Mouse (Mus musculus) forebrain, postnatal 0 days (tissue): ENCODE measurements around the gene Srpk3. TPM values are rescaled to one million over a fixed set of nuclear protein-coding genes. Genes with fewer than 3 reads are reported as not detected.

Experiments used
- ATAC-seq: fragments of 200-750 bp; cut with Nextera tagmentation; 2 replicates; pipeline ENCODE4 v1.8.0; 2017; ENCODE audit warnings: mild to moderate bottlenecking, moderate library complexity
- DNase-seq: peaks from one replicate; pipeline ENCODE4 v3.0.0-alpha.2; 2015
- H3K27ac ChIP-seq: fragments of 300-500 bp; sonication (generic); 2 replicates; pipeline ENCODE4 v1.5.1; 2014; ENCODE audit warnings: low read depth, mild to moderate bottlenecking, antibody characterized with exemption, low read length, moderate library complexity, mixed read lengths
- H3K27me3 ChIP-seq: fragments of 300-500 bp; sonication (generic); 2 replicates; pipeline ENCODE4 v1.6.1; 2014; ENCODE audit warnings: mild to moderate bottlenecking, low read length, mixed read lengths; ENCODE audit not compliant: insufficient read depth
- H3K36me3 ChIP-seq: fragments of 300-500 bp; sonication (generic); 2 replicates; pipeline ENCODE4 v1.6.1; 2014; ENCODE audit warnings: mild to moderate bottlenecking, moderate library complexity; ENCODE audit not compliant: insufficient read depth
- H3K4me1 ChIP-seq: fragments of 300-500 bp; sonication (generic); 2 replicates; pipeline ENCODE4 v1.6.1; 2014; ENCODE audit warnings: antibody characterized with exemption; ENCODE audit not compliant: insufficient read depth
- H3K4me2 ChIP-seq: fragments of 300-500 bp; sonication (generic); 2 replicates; pipeline ENCODE4 v1.6.1; 2014; ENCODE audit warnings: low read depth, mild to moderate bottlenecking, moderate library complexity
- H3K4me3 ChIP-seq: fragments of 300-500 bp; sonication (generic); 2 replicates; pipeline ENCODE4 v1.5.1; 2014; ENCODE audit warnings: low read depth, low read length, mixed read lengths
- H3K9ac ChIP-seq: fragments of 300-500 bp; sonication (generic); 2 replicates; pipeline ENCODE4 v1.6.1; 2014; ENCODE audit warnings: mild to moderate bottlenecking
- H3K9me3 ChIP-seq: fragments of 300-500 bp; sonication (generic); 2 replicates; pipeline ENCODE4 v1.6.1; 2016; ENCODE audit warnings: low read length
- CTCF ChIP-seq: sonication (generic); IDR thresholded peaks from 2 replicates; pipeline ENCODE4 v1.5.1; 2016; ENCODE audit warnings: antibody characterized with exemption, control low read depth, low read depth
- WGBS: fragments of 180-500 bp; shearing (Covaris S2); extraction: QIAGEN DNeasy Blood & Tissue Kit; methylation state at CpG from one replicate; pipeline ENCODE4 v1.1.7; 2014; 5-methylcytosine and 5-hydroxymethylcytosine counted together
- polyA plus RNA-seq: library from polyadenylated mRNA; unstranded; fragments of >200 nt; fragmentation: Nextera tagmentation; extraction: Ambion mirVana; gene quantifications from 2 replicates; pipeline ENCODE4 v1.2.1, GENCODE M21; 2015
- total RNA-seq: library from RNA; depleted of rRNA; stranded (reverse); fragments of >200 nt; gene quantifications from 2 replicates; pipeline ENCODE4 v1.2.3, GENCODE M21; 2014; rRNA removed

The Srpk3 gene
- total and polyA plus RNA-seq, 2 experiments from 2014 or later, result 0.14 to 0.99 TPM

DNA sequence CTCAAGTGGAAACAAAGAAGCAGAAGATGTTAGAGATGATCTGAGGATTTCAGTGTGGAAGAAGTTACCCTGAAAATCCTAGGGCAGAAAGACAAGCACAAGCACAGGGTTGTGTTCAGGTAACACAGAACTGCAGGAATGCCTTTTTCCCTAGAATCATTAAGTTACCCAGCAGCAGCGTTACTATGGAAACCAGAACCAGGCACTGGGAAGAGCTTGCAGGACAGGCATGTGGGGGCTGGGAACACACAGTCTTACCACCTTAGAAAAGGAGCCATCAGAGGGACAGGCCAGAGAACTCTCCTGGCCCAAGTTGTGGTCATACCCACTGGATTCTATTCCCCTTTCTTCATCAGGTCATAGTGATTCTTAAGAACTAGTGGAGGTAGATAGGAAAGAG is 31.6 kb downstream of the Srpk3 start:
- Histone ChIP-seq H3K9ac (no peak overlapping the region), H3K9me3 (no peaks in the 10 kb centered on the region), H3K4me1 (no peaks in the 10 kb centered on the region), H3K27me3 (no peaks in the 10 kb centered on the region), H3K27ac (no peak overlapping the region), H3K36me3 (no peaks in the 10 kb centered on the region), H3K4me3 (no peak overlapping the region), H3K4me2 (no peak overlapping the region)
- WGBS, result 52% methylated on average over 1 of the region's 1 CpGs
- ATAC-seq (peak; percentile 62; the same call in 1 of the 2 replicates), DNase-seq (no peak)
- no peak for TF ChIP-seq CTCF

DNA sequence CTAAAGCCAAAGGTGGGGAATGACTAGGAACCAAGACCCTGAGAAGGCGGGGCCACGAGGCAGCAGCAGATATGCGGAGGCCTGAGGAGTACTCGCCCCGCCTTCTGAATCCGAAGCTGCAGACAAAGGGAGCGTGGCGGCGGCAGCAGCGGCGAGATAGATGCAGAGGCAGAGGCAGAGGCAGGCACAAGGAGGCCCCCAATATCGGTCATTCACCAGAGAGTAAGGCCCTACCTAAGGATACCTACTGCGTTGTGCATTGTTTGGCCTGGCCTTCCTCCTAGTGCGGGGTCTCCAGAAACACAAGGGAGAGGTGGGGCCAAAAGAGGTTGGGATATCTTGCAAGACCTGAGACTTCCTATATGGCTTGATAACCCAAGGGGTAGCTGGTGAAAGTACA is 40.9 kb downstream of the Srpk3 start:
- Histone ChIP-seq H3K9me3 (no peaks in the 10 kb centered on the region), H3K27me3 (no peaks in the 10 kb centered on the region), H3K27ac (peak overlapping the region; percentile 76), H3K4me2 (peak overlapping the region; percentile 40), H3K4me3 (peak overlapping the region; percentile 17), H3K36me3 (no peaks in the 10 kb centered on the region), H3K4me1 (no peaks in the 10 kb centered on the region), H3K9ac (peak overlapping the region; percentile 60)
- DNase-seq (peak; percentile 58), ATAC-seq (peak; percentile 93)
- WGBS, result 21% methylated on average over 14 of the region's 14 CpGs
- no peak for TF ChIP-seq CTCF

- Histone ChIP-seq H3K9me3 (no peaks in the 10 kb centered on the region), H3K4me2 (no peak overlapping the region), H3K27me3 (no peaks in the 10 kb centered on the region), H3K36me3 (no peaks in the 10 kb centered on the region), H3K4me1 (no peaks in the 10 kb centered on the region), H3K27ac (no peak overlapping the region), H3K4me3 (no peak overlapping the region), H3K9ac (no peak overlapping the region)
- ATAC-seq, result no peak
- no peak for TF ChIP-seq CTCF
- no peak for DNase-seq
- 59% methylated on average over 3 of the region's 3 CpGs for WGBS
These were observed 42.5 kb downstream of the Srpk3 start for GRCm38 (mm10) chrX:73816596-73817314.

DNA sequence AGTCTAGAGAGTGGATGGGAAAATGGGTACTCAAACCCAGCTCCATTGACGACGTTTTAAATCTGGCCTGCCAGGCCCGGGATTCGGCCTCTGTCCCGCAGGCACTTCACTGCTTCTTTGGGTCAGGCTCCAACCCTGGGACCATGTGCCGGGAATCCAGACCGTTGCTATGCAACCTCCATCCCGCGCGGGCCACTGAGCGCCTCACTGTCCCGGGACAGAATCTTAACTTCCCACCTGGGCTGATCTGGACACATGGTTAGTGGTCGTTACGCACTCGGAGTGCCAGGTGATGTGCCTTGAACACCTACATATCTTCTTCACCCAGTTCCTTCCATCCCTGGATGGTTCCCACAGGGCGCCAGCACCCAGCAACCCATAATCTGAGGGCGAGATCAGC is 49.5 kb downstream of the Srpk3 start:
- 35% methylated on average over 17 of the region's 17 CpGs for WGBS
- H3K9ac ChIP-seq, result peak overlapping the region; percentile 81
- H3K27me3 ChIP-seq, result no peaks in the 10 kb centered on the region
- H3K36me3 ChIP-seq, result no peaks in the 10 kb centered on the region
- DNase-seq, result no peak
- peak overlapping the region; percentile 55 for H3K4me3 ChIP-seq
- peak; percentile 8 for ATAC-seq
- no peak for TF ChIP-seq CTCF
- peak overlapping the region; percentile 91 for H3K27ac ChIP-seq
- H3K4me2 ChIP-seq, result peak overlapping the region; percentile 53
- no peaks in the 10 kb centered on the region for H3K9me3 ChIP-seq
- no peaks in the 10 kb centered on the region for H3K4me1 ChIP-seq

GRCm38 (mm10) chrX:73824185-73825151 is 50.3 kb downstream of the Srpk3 start, which contains the start of gene Pdzd4:
TSS of gene Pdzd4 (minus strand) at chrX:73824969.
- DNase-seq (peak; percentile 89), ATAC-seq (peak; percentile 92)
- Histone ChIP-seq H3K27me3 (no peaks in the 10 kb centered on the region), H3K9ac (peak within 1 kb of the TSS; percentile 81), H3K4me1 (no peaks in the 10 kb centered on the region), H3K36me3 (no peaks in the 10 kb centered on the region), H3K9me3 (no peaks in the 10 kb centered on the region), H3K4me2 (peak within 1 kb of the TSS; percentile 53), H3K4me3 (peak within 1 kb of the TSS; percentile 55), H3K27ac (peak within 1 kb of the TSS; percentile 91)
- 31% methylated on average over 57 of the region's 84 CpGs for WGBS
- TF ChIP-seq CTCF, result no peak

Other genes with a start within 250 kb of the Srpk3 start
- 0.19 and 0.92 TPM in 2 replicates for gene Dusp9, start 135.0 kb upstream of the Srpk3 start, total RNA-seq
- 0.23 and 0.28 TPM in 2 replicates for gene Dusp9, start 135.0 kb upstream of the Srpk3 start, polyA plus RNA-seq
- 104 and 117 TPM in 2 replicates for gene Pnck, start 114.3 kb upstream of the Srpk3 start, total RNA-seq
- gene Pnck, start 114.3 kb upstream of the Srpk3 start, polyA plus RNA-seq, result 136 and 145 TPM in 2 replicates
- 39.5 and 45.4 TPM in 2 replicates for gene Slc6a8, start 101.3 kb upstream of the Srpk3 start, total RNA-seq
- gene Slc6a8, start 101.3 kb upstream of the Srpk3 start, polyA plus RNA-seq, result 3.9 and 5.8 TPM in 2 replicates
- 41.9 and 45.4 TPM in 2 replicates for gene Bcap31, start 58.2 kb upstream of the Srpk3 start, total RNA-seq
- gene Bcap31, start 58.2 kb upstream of the Srpk3 start, polyA plus RNA-seq, result 113 and 121 TPM in 2 replicates
- 11.7 and 13.8 TPM in 2 replicates for gene Abcd1, start 57.8 kb upstream of the Srpk3 start, total RNA-seq
- 6.7 and 7.6 TPM in 2 replicates for gene Abcd1, start 57.8 kb upstream of the Srpk3 start, polyA plus RNA-seq
- 0.62 and 1.6 TPM in 2 replicates for gene Plxnb3, start 17.3 kb upstream of the Srpk3 start, total RNA-seq
- gene Plxnb3, start 17.3 kb upstream of the Srpk3 start, polyA plus RNA-seq, result 0.29 and 0.45 TPM in 2 replicates
- gene Idh3g, start 12.5 kb downstream of the Srpk3 start, total RNA-seq, result 177 and 186 TPM in 2 replicates
- gene Idh3g, start 12.5 kb downstream of the Srpk3 start, polyA plus RNA-seq, result 208 and 213 TPM in 2 replicates
- gene Ssr4, start 12.6 kb downstream of the Srpk3 start, total RNA-seq, result 107 and 169 TPM in 2 replicates
- gene Ssr4, start 12.6 kb downstream of the Srpk3 start, polyA plus RNA-seq, result 167 and 186 TPM in 2 replicates
- gene Pdzd4, start 50.6 kb downstream of the Srpk3 start, total RNA-seq, result 239 and 252 TPM in 2 replicates
- gene Pdzd4, start 50.6 kb downstream of the Srpk3 start, polyA plus RNA-seq, result 3.4 and 4.0 TPM in 2 replicates
- not detected in 2 replicates for gene Avpr2, start 117.7 kb downstream of the Srpk3 start, total RNA-seq
- gene Avpr2, start 117.7 kb downstream of the Srpk3 start, polyA plus RNA-seq, result not detected in 2 replicates
- gene L1cam, start 121.7 kb downstream of the Srpk3 start, total RNA-seq, result 225 and 256 TPM in 2 replicates
- 75.9 and 100 TPM in 2 replicates for gene L1cam, start 121.7 kb downstream of the Srpk3 start, polyA plus RNA-seq
- 2.0 and 4.8 TPM in 2 replicates for gene Arhgap4, start 147.5 kb downstream of the Srpk3 start, total RNA-seq
- 1.1 and 1.6 TPM in 2 replicates for gene Arhgap4, start 147.5 kb downstream of the Srpk3 start, polyA plus RNA-seq
- 68.9 and 71.2 TPM in 2 replicates for gene Naa10, start 147.5 kb downstream of the Srpk3 start, total RNA-seq
- gene Naa10, start 147.5 kb downstream of the Srpk3 start, polyA plus RNA-seq, result 92.1 and 100 TPM in 2 replicates
- 4.9 and 13.1 TPM in 2 replicates for gene Renbp, start 156.4 kb downstream of the Srpk3 start, total RNA-seq
- gene Renbp, start 156.4 kb downstream of the Srpk3 start, polyA plus RNA-seq, result 11.7 and 12.4 TPM in 2 replicates
- 69.7 and 102 TPM in 2 replicates for gene Hcfc1, start 192.0 kb downstream of the Srpk3 start, total RNA-seq
- 23.1 and 30.8 TPM in 2 replicates for gene Hcfc1, start 192.0 kb downstream of the Srpk3 start, polyA plus RNA-seq
- 41.9 and 63.7 TPM in 2 replicates for gene Irak1, start 249.5 kb downstream of the Srpk3 start, total RNA-seq
- gene Irak1, start 249.5 kb downstream of the Srpk3 start, polyA plus RNA-seq, result 21.0 and 28.0 TPM in 2 replicates